ENCODE assay signal across 8 mouse cellular contexts in the genomic region with DNA sequence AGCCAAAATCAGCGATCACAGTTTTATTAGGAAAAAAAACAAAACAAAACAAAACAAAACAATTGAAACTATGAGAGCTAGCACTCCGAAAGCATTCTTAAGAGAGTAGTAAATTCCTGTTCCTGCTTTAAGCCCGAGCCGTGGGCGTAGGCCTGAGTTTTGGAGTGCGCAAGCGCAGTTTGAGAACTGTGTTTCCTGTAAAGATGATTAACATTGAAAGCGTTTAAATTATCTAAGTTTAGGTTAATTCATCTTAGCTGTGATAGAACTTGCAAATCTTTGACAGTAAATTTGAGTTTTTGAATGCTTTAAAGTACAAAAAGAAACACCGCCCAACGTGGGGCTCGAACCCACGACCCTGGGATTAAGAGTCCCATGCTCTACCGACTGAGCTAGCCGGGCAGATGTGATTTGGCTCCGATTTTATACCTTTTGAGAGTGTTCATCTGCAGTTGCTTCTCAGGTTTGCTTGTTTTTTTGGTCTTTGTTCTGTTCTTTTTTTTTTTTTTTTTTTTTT. TPM values are rescaled to one million over a fixed set of nuclear protein-coding genes. Genes with fewer than 3 reads are reported as not detected.
DNase-seq lines count a peak whose midpoint lies in the region; ATAC-seq and TF ChIP-seq lines count a peak whose summit lies in the region.

No protein-coding gene starts in this region.

- H3K36me3 ChIP-seq in lung, embryonic 14.5 days (ENCODE audit: insufficient read depth) = peaks cover 4% of the 10 kb centered on the region; the same call in 1 of the 2 replicates

- no peaks in the 10 kb centered on the region for H3K9me3 ChIP-seq in lung, embryonic 14.5 days (ENCODE audit: low read depth, low read length)

- H3K27me3 ChIP-seq in lung, embryonic 14.5 days (ENCODE audit: insufficient read depth, low read length) = no peaks in the 10 kb centered on the region

- no peaks in the 10 kb centered on the region for H3K4me1 ChIP-seq in lung, embryonic 14.5 days (ENCODE audit: insufficient read depth)

- peak overlapping the region; percentile 77 for H3K9ac ChIP-seq in lung, embryonic 14.5 days

- under 1% methylated on average over 15 of the region's 15 CpGs for WGBS in lung, embryonic 14.5 days

- H3K4me2 ChIP-seq in lung, embryonic 14.5 days = peak overlapping the region; percentile 68

- peak; percentile 61 to 69 for ATAC-seq in hematopoietic stem cell, adult 5-6 weeks (replicated peaks in 1 of 2; ENCODE audit: insufficient read depth in 1 of 2, low FRiP score in 2 of 2, low TSS enrichment in 1 of 2, low read depth in 1 of 2, poor library complexity in 2 of 2, severe bottlenecking in 2 of 2)
- ATAC-seq in lung, embryonic 14.5 days (ENCODE audit: insufficient read depth) = peak; percentile 66
- ATAC-seq in neutrophil, adult 5-6 weeks (ENCODE audit: extremely low read depth, insufficient number of reproducible peaks, low FRiP score, poor library complexity, severe bottlenecking) = peak; percentile 27

- H3K4me3 ChIP-seq in lung, embryonic 14.5 days (ENCODE audit: low read depth, low read length) = peak overlapping the region; percentile 65

- no peak for TF ChIP-seq CTCF in lung, embryonic 14.5 days (IDR thresholded peaks at IDR 0.05; ENCODE audit: low read depth)

- peak; percentile 97 for DNase-seq in MN1 (ENCODE audit: low spot score)
- DNase-seq in cerebellum, adult 8-10 months = peak; percentile 89
- peak; percentile 93 for DNase-seq in forelimb bud, embryonic 11.5 days (ENCODE audit: low read depth, low spot score)
- peak; percentile 83 to 93 for DNase-seq in layer of hippocampus, adult 8-10 months (ENCODE audit: low spot score in 2 of 2)
- peak; percentile 97 for DNase-seq in lung, embryonic 14.5 days
- DNase-seq in thymus, adult 18-20 months = peak; percentile 60 to 79

- H3K27ac ChIP-seq in lung, embryonic 14.5 days (ENCODE audit: low read depth) = peak overlapping the region; percentile 98

RNA-seq across cellular contexts. Expression of a gene that starts 5.6 kb away (rescaled TPM):
- 267 and 328 TPM in 2 replicates for total RNA-seq in hematopoietic stem cell, adult 5-6 weeks (2017)
- 100 to 1,000 TPM; 177 to 217 (median 209) TPM for total RNA-seq in layer of hippocampus, adult 8-10 months (2022)
- 621 and 650 TPM in 2 replicates for polyA plus RNA-seq in lung, embryonic 14.5 days (2014; fragmentation: Nextera tagmentation; extraction: Ambion mirVana)
- total RNA-seq in neutrophil, adult 5-6 weeks (2017) = 156 and 173 TPM in 2 replicates

RNA-seq across cellular contexts. Expression of a gene that starts 31.2 kb away (rescaled TPM):
- 43.8 and 75.4 TPM in 2 replicates for total RNA-seq in hematopoietic stem cell, adult 5-6 weeks (2017)
- total RNA-seq in layer of hippocampus, adult 8-10 months (2022) = 100 to 1,000 TPM; 148 to 170 (median 156) TPM
- polyA plus RNA-seq in lung, embryonic 14.5 days (2014; fragmentation: Nextera tagmentation; extraction: Ambion mirVana) = 232 and 257 TPM in 2 replicates
- 67.3 and 84.8 TPM in 2 replicates for total RNA-seq in neutrophil, adult 5-6 weeks (2017)

RNA-seq across cellular contexts. Expression of a gene that starts 46.9 kb away (rescaled TPM):
- 103 and 106 TPM in 2 replicates for total RNA-seq in hematopoietic stem cell, adult 5-6 weeks (2017)
- 10 to 100 TPM; 31.8 to 40.3 (median 35.7) TPM for total RNA-seq in layer of hippocampus, adult 8-10 months (2022)
- polyA plus RNA-seq in lung, embryonic 14.5 days (2014; fragmentation: Nextera tagmentation; extraction: Ambion mirVana) = 35.9 and 37.2 TPM in 2 replicates
- 202 and 220 TPM in 2 replicates for total RNA-seq in neutrophil, adult 5-6 weeks (2017)

Comparison
In these comparisons a context has a peak if more than half of its experiments do, and no peak if none do; other contexts are left out.
1. Peak in every context shown above with its lines: DNase-seq, ATAC-seq, H3K4me3 ChIP-seq and H3K27ac ChIP-seq.